11 mouse cellular contexts compared by ENCODE assay signal in the genomic region with DNA sequence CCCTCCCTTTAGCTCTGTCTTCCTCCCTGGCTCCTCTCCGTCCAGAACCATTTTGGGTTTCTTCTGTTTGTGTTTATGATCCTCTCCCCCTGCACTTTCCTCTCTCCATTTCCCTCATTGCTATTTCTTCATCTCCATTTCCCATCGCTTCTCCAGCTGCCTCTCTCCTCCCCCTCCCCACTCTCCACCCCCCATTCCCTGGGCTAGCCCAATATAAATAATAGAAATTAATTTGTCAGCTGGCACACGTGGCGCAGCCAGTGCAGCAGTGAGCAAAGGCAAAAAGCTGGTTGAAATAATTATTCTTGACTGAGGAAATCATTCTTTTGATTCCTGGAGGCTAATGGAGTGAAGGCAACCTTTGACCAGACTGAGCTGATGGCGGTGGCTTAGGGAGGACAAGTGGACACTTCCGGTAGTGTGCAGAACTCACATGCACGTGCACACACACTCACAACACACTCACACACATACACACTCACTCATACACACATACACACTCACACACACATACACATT. TPM values are rescaled to one million over a fixed set of nuclear protein-coding genes. Genes with fewer than 3 reads are reported as not detected.
DNase-seq lines count a peak whose midpoint lies in the region; ATAC-seq and TF ChIP-seq lines count a peak whose summit lies in the region.
"Had no signal": no experiment of that assay in that cellular context is flagged by ENCODE, and none has a peak within 500 bp of the region (broad histone marks: within the 10 kb centered on the region; RNA-seq: fewer than 3 reads in every experiment).

Gene Mdga1 (minus strand): TSS at position 51 of the 519 bp plus-strand sequence.

- H3K4me2 ChIP-seq in hindbrain, embryonic 13.5 days, result no peak within 1 kb of the TSS
- H3K4me2 ChIP-seq: limb, embryonic 12.5 days had no signal

- no peak within 1 kb of the TSS for H3K4me3 ChIP-seq in hindbrain, embryonic 13.5 days
- no peak within 1 kb of the TSS for H3K4me3 ChIP-seq in hindbrain, embryonic 10.5 days
- no peak within 1 kb of the TSS for H3K4me3 ChIP-seq in cortical plate, adult 2 months (ENCODE audit: insufficient read depth, low read length)
- H3K4me3 ChIP-seq: limb, embryonic 12.5 days had no signal

- no peak within 1 kb of the TSS for H3K9ac ChIP-seq in hindbrain, embryonic 13.5 days
- H3K9ac ChIP-seq: limb, embryonic 12.5 days had no signal

- 0 out of 2 replicates have a peak, but pooled peaks cover 4% of the 10 kb centered on the region for H3K27me3 ChIP-seq in hindbrain, embryonic 13.5 days
- peaks cover 26% of the 10 kb centered on the region for H3K27me3 ChIP-seq in hindbrain, embryonic 10.5 days (ENCODE audit: insufficient read depth, poor library complexity, severe bottlenecking)

- no peaks in the 10 kb centered on the region for H3K36me3 ChIP-seq in hindbrain, embryonic 13.5 days
- no peaks in the 10 kb centered on the region for H3K36me3 ChIP-seq in hindbrain, embryonic 10.5 days
- H3K36me3 ChIP-seq: limb, embryonic 12.5 days had no signal

- 57% methylated on average over 7 of the region's 7 CpGs for WGBS in hindbrain, embryonic 13.5 days
- WGBS in hindbrain, embryonic 10.5 days, result 81% methylated on average over 7 of the region's 7 CpGs

- no peak for ATAC-seq in hindbrain, embryonic 13.5 days (ENCODE audit: low FRiP score)
- ATAC-seq: lung, postnatal 0 days had no signal

- no peak for TF ChIP-seq POLR2A in cortical plate, adult 2 months (IDR thresholded peaks at IDR 0.05; ENCODE audit: extremely low read depth, insufficient read depth, low read length)

- peaks cover 31% of the 10 kb centered on the region for H3K4me1 ChIP-seq in hindbrain, embryonic 13.5 days (replicated peaks)
- peaks cover 28% of the 10 kb centered on the region for H3K4me1 ChIP-seq in hindbrain, embryonic 10.5 days (replicated peaks)
- no peaks in the 10 kb centered on the region for H3K4me1 ChIP-seq in cortical plate, adult 2 months (ENCODE audit: control insufficient read depth, insufficient read depth, low read length)

- intact Hi-C loops in heart, postnatal 25 days (cut with DNase I), result loop anchor here (5.0 to 10.0 kb wide), 2 partner anchors 292 to 615 kb away; no protein-coding TSS in a partner anchor
- intact Hi-C loops in left cerebral cortex, postnatal 36 days (cut with DNase I), result no loop called here

- TF ChIP-seq CTCF in cortical plate, adult 2 months (IDR thresholded peaks at IDR 0.05; ENCODE audit: extremely low read depth, insufficient read depth, low read length), result no peak

- peak within 1 kb of the TSS; percentile 32 for H3K27ac ChIP-seq in hindbrain, embryonic 13.5 days
- H3K27ac ChIP-seq in hindbrain, embryonic 10.5 days, result no peak within 1 kb of the TSS
- no peak within 1 kb of the TSS for H3K27ac ChIP-seq in cortical plate, adult 2 months (ENCODE audit: insufficient read depth, low read length)
- H3K27ac ChIP-seq: limb, embryonic 12.5 days had no signal

- no peaks in the 10 kb centered on the region for H3K9me3 ChIP-seq in hindbrain, embryonic 13.5 days
- no peaks in the 10 kb centered on the region for H3K9me3 ChIP-seq in hindbrain, embryonic 10.5 days
- H3K9me3 ChIP-seq: limb, embryonic 12.5 days had no signal

- DNase-seq in hindbrain, embryonic 10.5 days (ENCODE audit: low spot score), result no peak
- no peak for DNase-seq in heart, postnatal 25 days (ENCODE audit: low spot score)
- no peak for DNase-seq in left cerebral cortex, postnatal 36 days (ENCODE audit: low spot score in 2 of 2)
- no peak for DNase-seq in T-cell, adult 2 months (ENCODE audit: low spot score)
- no peak for DNase-seq in right cerebral cortex, postnatal 14 days
- DNase-seq in right cerebral cortex, postnatal 10 days (ENCODE audit: low spot score in 2 of 2), result no peak
- DNase-seq: cerebellum, adult 11 months had no signal

RNA-seq across cellular contexts. Expression of gene Mdga1, which starts in this region (rescaled TPM):
- polyA plus RNA-seq in hindbrain, embryonic 13.5 days (2015; fragmentation: Nextera tagmentation; extraction: Ambion mirVana), result 13.4 and 13.6 TPM in 2 replicates
- polyA plus RNA-seq in hindbrain, embryonic 10.5 days (2016; fragmentation: Nextera tagmentation; extraction: Ambion mirVana), result 2.3 and 5.1 TPM in 2 replicates
- 9.1 and 10.9 TPM in 2 replicates for polyA plus RNA-seq in cortical plate, adult 2 months (2012; rRNA removed)
- total RNA-seq in heart, postnatal 25 days (2021), result 10 to 100 TPM; 14.0 to 18.3 TPM
- 10 to 100 TPM; 21.1 to 37.0 TPM for total RNA-seq in left cerebral cortex, postnatal 36 days (2021)
